Comparison of ENCODE assay signal across 19 mouse cellular contexts in genomic region chr13:33959771-33960170, GRCm38 (mm10). TPM values are rescaled to one million over a fixed set of nuclear protein-coding genes. Genes with fewer than 3 reads are reported as not detected.
DNase-seq lines count a peak whose midpoint lies in the region; TF ChIP-seq lines count a peak whose summit lies in the region.
"Had no signal": no experiment of that assay in that cellular context is flagged by ENCODE, and none has a peak within 500 bp of the region (broad histone marks: within the 10 kb centered on the region; RNA-seq: fewer than 3 reads in every experiment).

No protein-coding gene starts in this region.

- H3K4me3 ChIP-seq in embryonic fibroblast, embryonic 13.5 days (ENCODE audit: insufficient read depth, low read length) = no peak overlapping the region
- H3K4me3 ChIP-seq: embryonic facial prominence, embryonic 10.5 days; embryonic facial prominence, embryonic 12.5 days; erythroblast, embryonic 14.5 days; forebrain, embryonic 10.5 days; forebrain, embryonic 12.5 days had no signal

- intact Hi-C loops in left cerebral cortex, postnatal 36 days (cut with DNase I) = no loop called here

- no peak for TF ChIP-seq CTCF in embryonic fibroblast, embryonic 13.5 days (IDR thresholded peaks at IDR 0.05; ENCODE audit: borderline replicate concordance, insufficient read depth, low read length)

- H3K4me1 ChIP-seq in embryonic fibroblast, embryonic 13.5 days (ENCODE audit: control insufficient read depth, insufficient read depth, low read length) = no peaks in the 10 kb centered on the region
- H3K4me1 ChIP-seq: embryonic facial prominence, embryonic 10.5 days; embryonic facial prominence, embryonic 12.5 days had no signal

- peak overlapping the region; percentile 64; the same call in 1 of the 2 replicates for H3K27ac ChIP-seq in embryonic fibroblast, embryonic 13.5 days (ENCODE audit: insufficient read depth, low read length)
- H3K27ac ChIP-seq: embryonic facial prominence, embryonic 10.5 days; embryonic facial prominence, embryonic 12.5 days; forebrain, embryonic 10.5 days; forebrain, embryonic 12.5 days had no signal

- TF ChIP-seq POLR2A in embryonic fibroblast, embryonic 13.5 days (IDR thresholded peaks at IDR 0.05; ENCODE audit: low read depth, low read length) = no peak

- peak; percentile 43 for DNase-seq in 3T3-L1 (ENCODE audit: low read depth, low spot score)
- DNase-seq in 416B (ENCODE audit: low read depth) = peak; percentile 94
- DNase-seq in left cerebral cortex, postnatal 36 days (ENCODE audit: low spot score in 2 of 2) = no peak
- DNase-seq in cerebellum, adult 9-10 months = no peak
- no peak for DNase-seq in cerebellum, postnatal 36 days
- DNase-seq: adrenal gland, adult 2 months; adrenal gland, postnatal 10 days; adrenal gland, postnatal 25 days; cerebellum, adult 11-12 months; cerebellum, adult 2 months; cerebellum, adult 9-11 months; cerebellum, postnatal 14 days had no signal

RNA-seq across cellular contexts. Expression of gene Nqo2, which starts 4.7 kb away (rescaled TPM):
- polyA plus RNA-seq in embryonic fibroblast, embryonic 13.5 days (2011; ENCODE audit: insufficient read length, low read depth, missing spikeins) = 20.9 and 22.2 TPM in 2 replicates
- 1 to 10 TPM; 5.7 to 8.4 TPM for total RNA-seq in left cerebral cortex, postnatal 36 days (2021)

RNA-seq across cellular contexts. Expression of gene Ripk1, which starts 42.4 kb away (rescaled TPM):
- polyA plus RNA-seq in embryonic fibroblast, embryonic 13.5 days (2011; ENCODE audit: insufficient read length, low read depth, missing spikeins) = 41.2 and 43.4 TPM in 2 replicates
- total RNA-seq in left cerebral cortex, postnatal 36 days (2021) = 1 to 10 TPM; 5.6 to 5.8 TPM

RNA-seq across cellular contexts. Expression of gene Serpinb6a, which starts 42.8 kb away (rescaled TPM):
- 299 and 405 TPM in 2 replicates for polyA plus RNA-seq in embryonic fibroblast, embryonic 13.5 days (2011; ENCODE audit: insufficient read length, low read depth, missing spikeins)
- 10 to 100 TPM; 34.8 to 38.9 TPM for total RNA-seq in left cerebral cortex, postnatal 36 days (2021)

RNA-seq across cellular contexts. Expression of gene Serpinb6c, which starts 54.3 kb away (rescaled TPM):
- 0.53 TPM in 1 of 2 replicates, not detected in the other for polyA plus RNA-seq in embryonic fibroblast, embryonic 13.5 days (2011; ENCODE audit: insufficient read length, low read depth, missing spikeins)
- total RNA-seq in left cerebral cortex, postnatal 36 days (2021) = under 1 TPM; 0.47 to 0.68 TPM
- total RNA-seq: adrenal gland, postnatal 25 days; MEL had no signal
- polyA plus RNA-seq: adrenal gland, adult 2 months; erythroblast, embryonic 14.5 days; forebrain, embryonic 10.5 days had no signal

Comparison
In these comparisons a context has a peak if more than half of its experiments do, and no peak if none do; other contexts are left out.
1. DNase-seq: peak in 3T3-L1 (single experiment) and 416B (single experiment); none in left cerebral cortex, postnatal 36 days (0 of 2), cerebellum, adult 9-10 months (single experiment) and cerebellum, postnatal 36 days (0 of 2).